Mouse (Mus musculus): ENCODE measurements around the gene Ndufb4. TPM values are rescaled to one million over a fixed set of nuclear protein-coding genes. Genes with fewer than 3 reads are reported as not detected.

Ndufb4 gene
- polyA plus RNA-seq, 1 experiment from 2014 or later = 68.6 TPM

GRCm38 (mm10) chr16:37598463-37598862, 55.8 kb downstream of the Ndufb4 start:
- Histone ChIP-seq H3K27me3 (ENCODE audit: control insufficient read depth, insufficient read depth, low read length) (no peaks in the 10 kb centered on the region), H3K9me3 (ENCODE audit: control insufficient read depth, low read length) (no peaks in the 10 kb centered on the region), H3K4me2 (ENCODE audit: low read length) (no peak overlapping the region), H3K36me3 (ENCODE audit: control insufficient read depth, insufficient read depth, low read length) (no peaks in the 10 kb centered on the region), H3K4me3 (replicated peaks; ENCODE audit: low read depth, low read length) (no peak overlapping the region), H3K27ac (replicated peaks; ENCODE audit: low read depth, low read length) (no peak overlapping the region), H3K4me1 (ENCODE audit: control insufficient read depth, insufficient read depth, low read length) (no peaks in the 10 kb centered on the region), H3K9ac (replicated peaks; ENCODE audit: low read length) (no peak overlapping the region)
- ATAC-seq (ENCODE audit: low FRiP score, low TSS enrichment) (no peak), DNase-seq (no peak)
- WGBS = 93% methylated on average over 7 of the region's 7 CpGs

GRCm38 (mm10) chr16:37597412-37597811, 56.8 kb downstream of the Ndufb4 start:
- no peaks in the 10 kb centered on the region for H3K36me3 ChIP-seq (ENCODE audit: control insufficient read depth, insufficient read depth, low read length)
- no peak overlapping the region for H3K27ac ChIP-seq (replicated peaks; ENCODE audit: low read depth, low read length)
- H3K4me3 ChIP-seq (replicated peaks; ENCODE audit: low read depth, low read length) = no peak overlapping the region
- ATAC-seq (ENCODE audit: low FRiP score, low TSS enrichment) (no peak), DNase-seq (no peak)
- H3K4me1 ChIP-seq (ENCODE audit: control insufficient read depth, insufficient read depth, low read length) = no peaks in the 10 kb centered on the region
- no peak overlapping the region for H3K9ac ChIP-seq (replicated peaks; ENCODE audit: low read length)
- 67% methylated on average over 5 of the region's 5 CpGs for WGBS
- no peak overlapping the region for H3K4me2 ChIP-seq (ENCODE audit: low read length)
- no peaks in the 10 kb centered on the region for H3K27me3 ChIP-seq (ENCODE audit: control insufficient read depth, insufficient read depth, low read length)
- no peaks in the 10 kb centered on the region for H3K9me3 ChIP-seq (ENCODE audit: control insufficient read depth, low read length)

Other genes starting within 250 kb of the Ndufb4 start
- gene Gtf2e1, start 114.7 kb downstream of the Ndufb4 start, polyA plus RNA-seq (2014; fragmentation: Nextera tagmentation; extraction: Ambion mirVana) = 29.8 and 41.5 TPM in 2 replicates
- 20.5 and 26.3 TPM in 2 replicates for gene Rabl3, start 114.6 kb downstream of the Ndufb4 start, polyA plus RNA-seq (2014; fragmentation: Nextera tagmentation; extraction: Ambion mirVana)
- 0.13 TPM in 1 of 2 replicates, not detected in the other for gene Hgd, start 74.3 kb downstream of the Ndufb4 start, polyA plus RNA-seq (2014; fragmentation: Nextera tagmentation; extraction: Ambion mirVana)
- gene Fstl1, start 122.4 kb upstream of the Ndufb4 start, polyA plus RNA-seq (2014; fragmentation: Nextera tagmentation; extraction: Ambion mirVana) = 52.6 and 105 TPM in 2 replicates
- gene Gm36028, start 206.7 kb upstream of the Ndufb4 start, polyA plus RNA-seq (2014; fragmentation: Nextera tagmentation; extraction: Ambion mirVana) = 0.20 TPM in 1 of 2 replicates, not detected in the other
- 43.1 and 46.6 TPM in 2 replicates for gene Lrrc58, start 213.9 kb upstream of the Ndufb4 start, polyA plus RNA-seq (2014; fragmentation: Nextera tagmentation; extraction: Ambion mirVana)

Data from midbrain, embryonic 14.5 days (tissue).